Mouse (Mus musculus): ENCODE measurements around the gene Il21. TPM values are rescaled to one million over a fixed set of nuclear protein-coding genes. Genes with fewer than 3 reads are reported as not detected.

Gene Il21
- polyA plus RNA-seq, 1 experiment, result not detected

- Histone ChIP-seq H3K27ac (ENCODE audit: insufficient read depth, low read length) (no peak overlapping the region), H3K4me3 (ENCODE audit: insufficient read depth, low read length) (no peak overlapping the region), H3K4me1 (ENCODE audit: control insufficient read depth, insufficient read depth, low read length) (no peaks in the 10 kb centered on the region)
- TF ChIP-seq POLR2A (IDR thresholded peaks at IDR 0.05; ENCODE audit: low read depth, low read length), result no peak
- TF ChIP-seq CTCF (IDR thresholded peaks at IDR 0.05; ENCODE audit: borderline replicate concordance, insufficient read depth, low read length), result no peak
Observed at GRCm38 (mm10) chr3:37250967-37251366, 18.5 kb upstream of the Il21 start.

GRCm38 (mm10) chr3:37235025-37235424 lies 2.6 kb upstream of the Il21 start:
- Histone ChIP-seq H3K4me1 (ENCODE audit: control insufficient read depth, insufficient read depth, low read length) (no peaks in the 10 kb centered on the region), H3K27ac (ENCODE audit: insufficient read depth, low read length) (no peak overlapping the region), H3K4me3 (ENCODE audit: insufficient read depth, low read length) (no peak overlapping the region)
- TF ChIP-seq CTCF (IDR thresholded peaks at IDR 0.05; ENCODE audit: borderline replicate concordance, insufficient read depth, low read length), result no peak
- TF ChIP-seq POLR2A (IDR thresholded peaks at IDR 0.05; ENCODE audit: low read depth, low read length), result no peak

- Histone ChIP-seq H3K27ac (ENCODE audit: insufficient read depth, low read length) (no peak overlapping the region), H3K4me3 (ENCODE audit: insufficient read depth, low read length) (no peak overlapping the region), H3K4me1 (ENCODE audit: control insufficient read depth, insufficient read depth, low read length) (no peaks in the 10 kb centered on the region)
- TF ChIP-seq POLR2A (IDR thresholded peaks at IDR 0.05; ENCODE audit: low read depth, low read length) (no peak), CTCF (IDR thresholded peaks at IDR 0.05; ENCODE audit: borderline replicate concordance, insufficient read depth, low read length) (no peak)
Observed at GRCm38 (mm10) chr3:37231153-37231552, 1.3 kb downstream of the Il21 start.

GRCm38 (mm10) chr3:37229082-37229829 lies 3.2 kb downstream of the Il21 start:
- Histone ChIP-seq H3K27ac (ENCODE audit: insufficient read depth, low read length) (no peak overlapping the region), H3K4me3 (ENCODE audit: insufficient read depth, low read length) (no peak overlapping the region), H3K4me1 (ENCODE audit: control insufficient read depth, insufficient read depth, low read length) (no peaks in the 10 kb centered on the region)
- TF ChIP-seq CTCF (IDR thresholded peaks at IDR 0.05; ENCODE audit: borderline replicate concordance, insufficient read depth, low read length) (no peak), POLR2A (IDR thresholded peaks at IDR 0.05; ENCODE audit: low read depth, low read length) (no peak)

GRCm38 (mm10) chr3:37225124-37225523 lies 7.3 kb downstream of the Il21 start:
- H3K27ac ChIP-seq (ENCODE audit: insufficient read depth, low read length), result no peak overlapping the region
- H3K4me3 ChIP-seq (ENCODE audit: insufficient read depth, low read length), result no peak overlapping the region
- no peaks in the 10 kb centered on the region for H3K4me1 ChIP-seq (ENCODE audit: control insufficient read depth, insufficient read depth, low read length)
- TF ChIP-seq POLR2A (IDR thresholded peaks at IDR 0.05; ENCODE audit: low read depth, low read length), result no peak
- TF ChIP-seq CTCF (IDR thresholded peaks at IDR 0.05; ENCODE audit: borderline replicate concordance, insufficient read depth, low read length), result no peak

- Histone ChIP-seq H3K27ac (ENCODE audit: insufficient read depth, low read length) (no peak overlapping the region), H3K4me3 (ENCODE audit: insufficient read depth, low read length) (no peak overlapping the region), H3K4me1 (ENCODE audit: control insufficient read depth, insufficient read depth, low read length) (no peaks in the 10 kb centered on the region)
- TF ChIP-seq POLR2A (IDR thresholded peaks at IDR 0.05; ENCODE audit: low read depth, low read length) (no peak), CTCF (IDR thresholded peaks at IDR 0.05; ENCODE audit: borderline replicate concordance, insufficient read depth, low read length) (peak; percentile 41; the same call in 1 of the 2 replicates)
Observed at GRCm38 (mm10) chr3:37219071-37219470, 13.4 kb downstream of the Il21 start.

- Histone ChIP-seq H3K27ac (ENCODE audit: insufficient read depth, low read length) (no peak overlapping the region), H3K4me1 (ENCODE audit: control insufficient read depth, insufficient read depth, low read length) (no peaks in the 10 kb centered on the region), H3K4me3 (ENCODE audit: insufficient read depth, low read length) (no peak overlapping the region)
- TF ChIP-seq CTCF (IDR thresholded peaks at IDR 0.05; ENCODE audit: borderline replicate concordance, insufficient read depth, low read length), result no peak
- no peak for TF ChIP-seq POLR2A (IDR thresholded peaks at IDR 0.05; ENCODE audit: low read depth, low read length)
Observed at GRCm38 (mm10) chr3:37205226-37205800, 27.1 kb downstream of the Il21 start.

- Histone ChIP-seq H3K4me3 (ENCODE audit: insufficient read depth, low read length) (peak overlapping the region; percentile 63), H3K4me1 (ENCODE audit: control insufficient read depth, insufficient read depth, low read length) (no peaks in the 10 kb centered on the region), H3K27ac (ENCODE audit: insufficient read depth, low read length) (no peak overlapping the region)
- TF ChIP-seq CTCF (IDR thresholded peaks at IDR 0.05; ENCODE audit: borderline replicate concordance, insufficient read depth, low read length) (peak; percentile 68; the same call in 1 of the 2 replicates), POLR2A (IDR thresholded peaks at IDR 0.05; ENCODE audit: low read depth, low read length) (no peak)
Observed at GRCm38 (mm10) chr3:37204556-37204955, 27.9 kb downstream of the Il21 start.

- H3K27ac ChIP-seq (ENCODE audit: insufficient read depth, low read length), result no peak overlapping the region
Observed at GRCm38 (mm10) chr3:37203984-37204428, 28.4 kb downstream of the Il21 start.

GRCm38 (mm10) chr3:37202856-37203255 lies 29.6 kb downstream of the Il21 start:
- TF ChIP-seq CTCF (IDR thresholded peaks at IDR 0.05; ENCODE audit: borderline replicate concordance, insufficient read depth, low read length), result no peak
- no peak for TF ChIP-seq POLR2A (IDR thresholded peaks at IDR 0.05; ENCODE audit: low read depth, low read length)
- Histone ChIP-seq H3K4me3 (ENCODE audit: insufficient read depth, low read length) (no peak overlapping the region), H3K4me1 (ENCODE audit: control insufficient read depth, insufficient read depth, low read length) (no peaks in the 10 kb centered on the region), H3K27ac (ENCODE audit: insufficient read depth, low read length) (no peak overlapping the region)

More at GRCm38 (mm10) chr3:37203984-37204428, 28.4 kb downstream of the Il21 start:
- H3K4me3 ChIP-seq (ENCODE audit: insufficient read depth, low read length), result peak overlapping the region; percentile 63
- no peaks in the 10 kb centered on the region for H3K4me1 ChIP-seq (ENCODE audit: control insufficient read depth, insufficient read depth, low read length)
- TF ChIP-seq POLR2A (IDR thresholded peaks at IDR 0.05; ENCODE audit: low read depth, low read length) (peak; percentile 35), CTCF (IDR thresholded peaks at IDR 0.05; ENCODE audit: borderline replicate concordance, insufficient read depth, low read length) (no peak)

All from embryonic fibroblast, embryonic 13.5 days (primary cell).